Mouse (Mus musculus): ENCODE results near the gene Ifi35.

- TF ChIP-seq CTCF (IDR thresholded peaks at IDR 0.05; ENCODE audit: low read depth) (no peak), EP300 (IDR thresholded peaks at IDR 0.05; ENCODE audit: low read depth) (no peak)
These were observed 29.0 kb downstream of the Ifi35 start for GRCm38 (mm10) chr11:101477194-101477551.

Measured in liver, embryonic 14.5 days (tissue).